Mouse (Mus musculus): ENCODE results near the gene Tef.

- TF ChIP-seq CTCF (conservative IDR thresholded peaks at IDR 0.05; ENCODE audit: insufficient read depth, insufficient read length, low read depth, low read length) (no peak), POLR2A (IDR thresholded peaks at IDR 0.05; ENCODE audit: low read depth, low read length) (no peak)
Observed at GRCm38 (mm10) chr15:81753669-81754068, 48.6 kb upstream of the Tef start.
